Mouse (Mus musculus): ENCODE data around the gene Crnn.

Crnn gene

DNA sequence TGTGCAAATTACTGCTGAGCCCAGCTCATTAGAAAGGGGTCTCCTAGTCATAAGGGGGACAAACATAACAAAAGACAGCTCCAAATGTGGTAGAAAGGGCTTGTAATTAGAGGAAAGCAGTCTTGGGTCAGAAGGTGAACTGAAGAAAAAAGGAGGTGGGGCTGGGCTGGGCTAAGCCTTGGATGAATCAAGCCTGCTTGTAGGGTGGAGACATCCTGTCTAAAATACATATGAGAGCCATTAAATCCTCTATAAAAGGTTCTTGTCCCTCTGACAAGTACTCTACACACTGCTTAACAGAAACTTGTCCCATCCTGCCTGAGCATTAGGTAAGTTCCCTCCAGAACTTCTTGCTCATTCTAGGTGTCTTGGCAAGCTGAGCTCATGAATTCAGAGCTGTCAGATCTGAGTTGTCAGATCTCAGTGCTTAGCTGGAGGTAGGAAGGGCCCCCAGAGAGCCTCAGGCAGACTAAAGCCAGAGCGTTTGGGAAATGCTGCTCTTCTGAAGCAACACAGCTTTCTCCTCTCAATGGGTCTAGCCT lies at the start of gene Crnn:
Gene Crnn (plus strand): TSS at position 278 of the 542 bp plus-strand sequence.
- Histone ChIP-seq H3K4me3 (replicated peaks; ENCODE audit: low read length) (no peak within 1 kb of the TSS), H3K9me3 (ENCODE audit: low read length) (no peaks in the 10 kb centered on the region), H3K4me1 (replicated peaks; ENCODE audit: low read depth, low read length) (no peaks in the 10 kb centered on the region), H3K27me3 (ENCODE audit: insufficient read depth, low read length) (no peaks in the 10 kb centered on the region), H3K36me3 (ENCODE audit: insufficient read depth, low read length) (no peaks in the 10 kb centered on the region)
- TF ChIP-seq NANOG (IDR thresholded peaks at IDR 0.05; ENCODE audit: borderline replicate concordance, low read length): no peak

DNA sequence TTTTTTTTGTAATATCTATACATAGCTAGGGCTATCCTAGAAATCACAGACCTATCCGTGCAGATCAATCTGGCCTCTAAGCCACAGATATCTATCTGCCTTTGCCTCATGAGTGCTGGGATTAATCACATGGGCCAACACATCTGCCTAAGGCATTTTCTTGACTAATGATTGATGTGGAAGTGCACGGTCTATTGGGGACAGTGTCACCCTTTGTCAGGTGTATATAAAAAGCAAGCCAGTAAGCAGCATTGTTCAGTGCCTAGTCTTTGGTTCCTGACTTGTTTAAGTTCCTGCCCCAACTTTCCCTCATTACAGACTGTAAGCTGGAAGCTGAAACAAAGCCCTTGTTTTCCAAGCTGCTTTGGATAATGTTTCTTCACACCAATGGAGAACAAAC lies 48.1 kb upstream of the Crnn start:
- H3K36me3 ChIP-seq (ENCODE audit: insufficient read depth, low read length): no peaks in the 10 kb centered on the region
- H3K9me3 ChIP-seq (ENCODE audit: low read length): no peaks in the 10 kb centered on the region
- no peak overlapping the region for H3K4me3 ChIP-seq (replicated peaks; ENCODE audit: low read length)
- H3K27me3 ChIP-seq (ENCODE audit: insufficient read depth, low read length): no peaks in the 10 kb centered on the region
- TF ChIP-seq POU5F1 (IDR thresholded peaks at IDR 0.05; ENCODE audit: borderline replicate concordance, low read length): no peak
- no peak for TF ChIP-seq CTCF (conservative IDR thresholded peaks at IDR 0.05; ENCODE audit: low read length)
- TF ChIP-seq NANOG (IDR thresholded peaks at IDR 0.05; ENCODE audit: borderline replicate concordance, low read length): no peak
- no peaks in the 10 kb centered on the region for H3K4me1 ChIP-seq (replicated peaks; ENCODE audit: low read depth, low read length)

- Histone ChIP-seq H3K4me1 (replicated peaks; ENCODE audit: low read depth, low read length) (no peaks in the 10 kb centered on the region), H3K9me3 (ENCODE audit: low read length) (no peaks in the 10 kb centered on the region), H3K27me3 (ENCODE audit: insufficient read depth, low read length) (0 out of 2 replicates have a peak, but pooled peaks cover 3% of the 10 kb centered on the region), H3K36me3 (ENCODE audit: insufficient read depth, low read length) (no peaks in the 10 kb centered on the region), H3K4me3 (replicated peaks; ENCODE audit: low read length) (no peak overlapping the region)
- TF ChIP-seq CTCF (conservative IDR thresholded peaks at IDR 0.05; ENCODE audit: low read length): peak; percentile 62
- TF ChIP-seq NANOG (IDR thresholded peaks at IDR 0.05; ENCODE audit: borderline replicate concordance, low read length): no peak
Observed at GRCm38 (mm10) chr3:93111668-93112067, 32.9 kb upstream of the Crnn start.

- H3K36me3 ChIP-seq (ENCODE audit: insufficient read depth, low read length): no peaks in the 10 kb centered on the region
Observed at GRCm38 (mm10) chr3:93114481-93114880, 30.1 kb upstream of the Crnn start.

GRCm38 (mm10) chr3:93119101-93119500 lies 25.5 kb upstream of the Crnn start:
- H3K27me3 ChIP-seq (ENCODE audit: insufficient read depth, low read length): peaks cover 9% of the 10 kb centered on the region
- TF ChIP-seq CTCF (conservative IDR thresholded peaks at IDR 0.05; ENCODE audit: low read length) (peak; percentile 64), POU5F1 (IDR thresholded peaks at IDR 0.05; ENCODE audit: borderline replicate concordance, low read length) (no peak)
- H3K9me3 ChIP-seq (ENCODE audit: low read length): no peaks in the 10 kb centered on the region
- no peaks in the 10 kb centered on the region for H3K4me1 ChIP-seq (replicated peaks; ENCODE audit: low read depth, low read length)
- H3K4me3 ChIP-seq (replicated peaks; ENCODE audit: low read length): no peak overlapping the region
- no peaks in the 10 kb centered on the region for H3K36me3 ChIP-seq (ENCODE audit: insufficient read depth, low read length)

More at GRCm38 (mm10) chr3:93114481-93114880, 30.1 kb upstream of the Crnn start:
- Histone ChIP-seq H3K9me3 (ENCODE audit: low read length) (no peaks in the 10 kb centered on the region), H3K27me3 (ENCODE audit: insufficient read depth, low read length) (0 out of 2 replicates have a peak, but pooled peaks cover 3% of the 10 kb centered on the region), H3K4me1 (replicated peaks; ENCODE audit: low read depth, low read length) (no peaks in the 10 kb centered on the region), H3K4me3 (replicated peaks; ENCODE audit: low read length) (no peak overlapping the region)
- TF ChIP-seq CTCF (conservative IDR thresholded peaks at IDR 0.05; ENCODE audit: low read length) (peak; percentile 71), NANOG (IDR thresholded peaks at IDR 0.05; ENCODE audit: borderline replicate concordance, low read length) (no peak)

- Histone ChIP-seq H3K27me3 (ENCODE audit: insufficient read depth, low read length) (peaks cover 3% of the 10 kb centered on the region; the same call in 1 of the 2 replicates), H3K4me1 (replicated peaks; ENCODE audit: low read depth, low read length) (no peaks in the 10 kb centered on the region), H3K4me3 (replicated peaks; ENCODE audit: low read length) (no peak overlapping the region), H3K9me3 (ENCODE audit: low read length) (no peaks in the 10 kb centered on the region), H3K36me3 (ENCODE audit: insufficient read depth, low read length) (no peaks in the 10 kb centered on the region)
- no peak for TF ChIP-seq CTCF (conservative IDR thresholded peaks at IDR 0.05; ENCODE audit: low read length)
- no peak for TF ChIP-seq POU5F1 (IDR thresholded peaks at IDR 0.05; ENCODE audit: borderline replicate concordance, low read length)
- TF ChIP-seq NANOG (IDR thresholded peaks at IDR 0.05; ENCODE audit: borderline replicate concordance, low read length): no peak
Observed at GRCm38 (mm10) chr3:93128052-93128451, 16.5 kb upstream of the Crnn start.

DNA sequence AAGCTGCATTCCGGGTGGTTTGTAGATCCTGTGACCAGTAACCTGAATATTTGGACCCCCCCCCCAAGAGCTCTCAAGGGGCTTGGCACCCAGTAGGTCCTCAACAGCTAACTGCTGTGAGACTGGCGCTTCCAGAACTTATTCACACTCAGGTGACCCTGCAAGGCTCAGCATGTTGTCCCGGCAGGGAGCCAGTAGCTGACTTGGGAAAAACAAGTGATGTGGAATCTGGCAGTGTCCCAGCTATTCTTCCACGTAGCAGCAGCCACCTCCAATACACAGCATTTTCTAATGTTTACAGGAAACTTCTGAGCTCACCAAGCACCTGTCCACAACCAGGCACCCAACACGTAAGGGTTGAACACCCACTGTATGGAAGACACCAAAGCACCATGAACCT lies 15.5 kb upstream of the Crnn start:
- no peaks in the 10 kb centered on the region for H3K4me1 ChIP-seq (replicated peaks; ENCODE audit: low read depth, low read length)
- H3K36me3 ChIP-seq (ENCODE audit: insufficient read depth, low read length): no peaks in the 10 kb centered on the region
- no peak overlapping the region for H3K4me3 ChIP-seq (replicated peaks; ENCODE audit: low read length)
- H3K27me3 ChIP-seq (ENCODE audit: insufficient read depth, low read length): 0 out of 2 replicates have a peak, but pooled peaks cover 3% of the 10 kb centered on the region
- TF ChIP-seq NANOG (IDR thresholded peaks at IDR 0.05; ENCODE audit: borderline replicate concordance, low read length): no peak
- TF ChIP-seq POU5F1 (IDR thresholded peaks at IDR 0.05; ENCODE audit: borderline replicate concordance, low read length): no peak
- TF ChIP-seq CTCF (conservative IDR thresholded peaks at IDR 0.05; ENCODE audit: low read length): no peak
- H3K9me3 ChIP-seq (ENCODE audit: low read length): no peaks in the 10 kb centered on the region

DNA sequence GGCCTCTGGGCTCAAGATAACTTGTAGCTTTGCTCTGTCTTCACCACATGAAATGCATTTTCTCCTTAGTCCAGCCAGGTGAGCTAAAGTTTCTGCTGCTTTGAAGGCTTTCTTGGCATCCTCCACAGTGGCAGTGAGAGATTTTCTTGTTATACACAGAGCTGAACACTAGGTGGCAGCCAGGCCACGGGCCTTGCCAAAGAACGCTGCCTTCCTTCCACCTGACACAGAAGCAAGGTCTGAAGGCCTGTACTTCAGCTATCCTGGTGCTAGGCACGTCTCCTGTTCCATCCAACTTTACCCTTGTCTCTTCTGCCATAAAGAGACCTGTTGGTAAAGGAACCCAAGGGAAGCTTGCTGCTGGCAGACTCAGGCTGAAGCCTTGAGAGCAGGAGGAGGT lies 14.1 kb upstream of the Crnn start:
- Histone ChIP-seq H3K4me3 (replicated peaks; ENCODE audit: low read length) (no peak overlapping the region), H3K9me3 (ENCODE audit: low read length) (no peaks in the 10 kb centered on the region), H3K27me3 (ENCODE audit: insufficient read depth, low read length) (no peaks in the 10 kb centered on the region), H3K36me3 (ENCODE audit: insufficient read depth, low read length) (no peaks in the 10 kb centered on the region), H3K4me1 (replicated peaks; ENCODE audit: low read depth, low read length) (no peaks in the 10 kb centered on the region)
- TF ChIP-seq NANOG (IDR thresholded peaks at IDR 0.05; ENCODE audit: borderline replicate concordance, low read length): no peak
- TF ChIP-seq CTCF (conservative IDR thresholded peaks at IDR 0.05; ENCODE audit: low read length): peak; percentile 59
- TF ChIP-seq POU5F1 (IDR thresholded peaks at IDR 0.05; ENCODE audit: borderline replicate concordance, low read length): no peak

- peaks cover 39% of the 10 kb centered on the region for H3K9me3 ChIP-seq (ENCODE audit: low read length)
- H3K36me3 ChIP-seq (ENCODE audit: insufficient read depth, low read length): no peaks in the 10 kb centered on the region
- H3K4me3 ChIP-seq (replicated peaks; ENCODE audit: low read length): no peak overlapping the region
- no peaks in the 10 kb centered on the region for H3K27me3 ChIP-seq (ENCODE audit: insufficient read depth, low read length)
- TF ChIP-seq CTCF (conservative IDR thresholded peaks at IDR 0.05; ENCODE audit: low read length) (no peak), NANOG (IDR thresholded peaks at IDR 0.05; ENCODE audit: borderline replicate concordance, low read length) (no peak)
- H3K4me1 ChIP-seq (replicated peaks; ENCODE audit: low read depth, low read length): no peaks in the 10 kb centered on the region
Observed at GRCm38 (mm10) chr3:93162502-93162901, 17.9 kb downstream of the Crnn start.
